Mouse (Mus musculus): ENCODE measurements around the gene Frs2.

The Frs2 gene

GRCm38 (mm10) chr10:117148361-117149003, at the start of gene Frs2:
Frs2 (minus strand) TSS chr10:117148534.
- DNase-seq (ENCODE audit: low spot score) = peak; percentile 97

DNA sequence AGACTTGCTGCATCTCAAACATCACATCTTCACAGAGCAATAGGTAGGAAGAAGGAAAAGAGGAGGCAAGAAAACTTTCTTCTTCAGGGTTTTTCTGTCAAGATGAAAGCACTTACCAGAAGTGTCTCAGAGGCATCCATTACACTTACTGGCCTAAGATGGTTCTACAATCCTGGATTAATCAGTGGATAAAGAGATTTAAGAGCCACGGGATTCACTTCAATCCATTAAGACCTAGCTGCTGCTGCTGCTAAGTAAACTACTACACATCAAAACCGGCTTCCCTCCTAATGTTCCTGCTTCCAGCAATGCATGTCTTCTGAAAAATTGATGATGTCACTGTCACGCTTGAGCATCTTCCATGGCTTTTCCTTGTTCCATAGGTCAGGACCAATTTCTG, 48.4 kb upstream of the Frs2 start:
- DNase-seq (ENCODE audit: low spot score) = no peak

DNA sequence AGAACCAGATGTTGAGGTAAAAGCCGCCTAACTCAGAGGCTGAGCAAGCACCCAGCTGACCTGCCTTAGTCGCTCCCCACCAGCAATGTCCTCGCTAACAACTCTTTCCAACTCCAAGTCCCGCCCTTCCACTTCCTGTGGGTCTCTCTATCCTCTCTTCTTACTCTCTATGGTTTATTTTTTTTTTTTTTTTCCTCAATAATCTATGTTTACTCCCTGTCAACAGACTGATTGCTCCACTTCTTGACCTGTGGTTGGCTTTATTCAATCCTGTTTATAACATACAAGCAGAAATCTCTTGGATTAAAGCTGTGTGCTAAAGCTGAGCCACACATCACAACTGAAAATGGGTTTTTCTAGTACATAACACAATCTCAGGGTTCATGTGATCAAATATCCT, 47.4 kb upstream of the Frs2 start:
- DNase-seq (ENCODE audit: low spot score) = no peak

DNA sequence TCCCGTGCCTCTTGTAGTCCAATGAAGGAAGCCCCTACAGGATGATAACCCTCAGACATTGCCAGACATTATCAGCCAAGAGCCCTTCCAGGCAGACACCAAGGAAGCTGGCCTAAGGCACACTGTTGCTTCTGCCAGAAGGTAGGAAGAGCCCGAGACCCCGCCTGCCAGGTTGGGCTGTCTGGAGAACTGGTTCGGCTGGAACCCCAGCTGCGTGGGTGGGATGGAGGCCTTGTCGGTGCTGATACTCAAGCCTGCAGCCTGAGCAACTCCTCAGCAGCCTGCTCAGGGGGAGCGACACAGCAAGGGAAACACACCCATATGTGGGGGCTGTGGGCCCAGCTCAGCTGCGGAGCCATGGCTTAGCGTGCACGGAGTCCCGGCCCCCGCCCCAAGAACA, 46.7 kb upstream of the Frs2 start:
- DNase-seq (ENCODE audit: low spot score) = peak; percentile 56

GRCm38 (mm10) chr10:117193364-117193763, 45.0 kb upstream of the Frs2 start:
- no peak for DNase-seq (ENCODE audit: low spot score)

DNA sequence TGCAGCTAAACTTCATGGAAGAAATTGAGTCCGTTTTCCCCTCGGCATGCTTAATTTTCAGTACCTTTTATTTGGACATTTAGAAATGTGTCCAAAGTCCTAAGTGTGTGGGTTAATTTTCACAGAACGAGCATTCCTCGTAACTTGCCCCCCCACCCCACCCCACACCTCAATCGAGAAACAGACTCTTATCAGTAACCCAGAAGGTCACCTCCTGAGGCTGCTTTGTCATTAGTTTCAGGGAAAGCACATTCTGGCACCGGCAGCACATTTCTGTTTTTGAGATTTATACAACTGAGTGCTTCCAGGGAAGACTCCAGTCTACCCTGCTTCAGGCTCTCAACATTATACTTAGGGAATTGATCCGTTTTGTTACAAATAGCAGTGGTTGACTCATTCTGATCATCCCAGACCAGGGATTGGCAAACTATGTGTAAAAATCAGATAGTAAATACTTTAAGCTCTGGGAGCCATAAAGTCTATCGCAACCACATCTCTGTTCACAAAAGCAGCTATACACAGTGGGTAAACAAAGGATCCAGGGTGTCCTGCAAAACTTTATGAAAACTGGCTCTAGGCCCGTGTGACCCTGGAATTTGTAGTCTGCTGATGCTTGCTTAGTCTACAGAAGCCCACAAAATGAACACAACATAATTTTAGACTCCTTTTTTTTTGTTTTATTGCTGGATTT, 37.2 kb upstream of the Frs2 start:
- no peak for DNase-seq (ENCODE audit: low spot score)

DNA sequence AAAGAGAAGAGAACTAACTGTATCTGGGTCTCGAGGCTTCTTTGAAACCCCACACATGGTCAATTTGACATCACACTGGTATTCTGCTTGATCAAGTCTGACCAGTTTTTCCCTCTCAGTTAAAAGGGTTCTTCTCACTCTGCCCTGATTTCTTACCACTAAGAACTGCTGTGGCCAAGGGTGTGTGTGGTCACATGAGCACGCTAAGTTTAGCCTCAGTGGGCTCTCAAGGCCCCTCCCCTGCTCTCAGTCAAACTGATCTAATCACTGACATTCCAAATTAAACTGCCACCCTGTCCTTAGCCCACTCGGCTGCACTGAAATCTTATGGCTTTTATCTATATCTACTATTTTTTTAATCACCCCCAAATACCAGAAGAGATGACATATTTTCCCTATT, 32.8 kb upstream of the Frs2 start:
- no peak for DNase-seq (ENCODE audit: low spot score)

DNA sequence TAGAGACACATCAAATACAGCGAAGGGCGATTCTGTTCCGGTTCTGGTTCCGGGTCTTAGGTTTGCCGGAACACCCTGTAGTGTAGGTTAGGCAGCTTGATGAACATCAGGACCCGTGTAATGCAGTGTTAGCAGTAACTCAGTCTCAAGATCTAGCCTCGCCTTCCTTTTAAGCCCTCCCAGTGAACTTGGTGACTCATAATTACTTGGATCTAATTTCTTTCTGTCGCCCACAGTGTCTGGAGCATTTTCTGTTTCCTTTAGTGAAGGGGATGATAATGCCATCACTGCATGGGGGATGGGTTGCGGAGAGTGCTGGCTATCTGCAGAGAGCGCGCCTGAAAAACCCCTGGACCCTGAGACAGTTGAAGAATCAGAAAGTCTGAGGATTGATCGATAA, 26.3 kb upstream of the Frs2 start:
- no peak for DNase-seq (ENCODE audit: low spot score)

GRCm38 (mm10) chr10:117173566-117174438, 25.5 kb upstream of the Frs2 start:
- no peak for DNase-seq (ENCODE audit: low spot score)

DNA sequence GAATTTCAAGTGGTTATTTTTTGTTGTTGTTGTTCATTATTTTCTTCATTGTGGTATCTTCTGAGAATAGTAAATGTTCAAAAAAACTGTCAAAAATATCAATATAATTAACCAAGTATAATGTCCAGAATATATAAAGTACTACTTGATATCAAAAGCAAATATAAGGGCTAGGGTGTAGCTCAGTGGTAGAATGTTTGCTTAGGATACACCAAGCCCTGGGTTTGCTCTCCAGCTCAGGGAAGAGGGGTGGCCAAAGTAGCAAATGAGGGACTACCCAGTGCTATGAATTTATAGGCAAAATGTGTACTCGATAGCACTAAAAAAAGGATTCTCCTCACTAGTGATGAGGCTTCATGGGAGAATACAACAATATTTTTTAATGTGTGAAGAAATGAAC, 24.8 kb upstream of the Frs2 start:
- DNase-seq (ENCODE audit: low spot score) = no peak

GRCm38 (mm10) chr10:117172069-117172468, 23.7 kb upstream of the Frs2 start:
- DNase-seq (ENCODE audit: low spot score) = no peak

GRCm38 (mm10) chr10:117166785-117167425, 18.6 kb upstream of the Frs2 start:
- no peak for DNase-seq (ENCODE audit: low spot score)

DNA sequence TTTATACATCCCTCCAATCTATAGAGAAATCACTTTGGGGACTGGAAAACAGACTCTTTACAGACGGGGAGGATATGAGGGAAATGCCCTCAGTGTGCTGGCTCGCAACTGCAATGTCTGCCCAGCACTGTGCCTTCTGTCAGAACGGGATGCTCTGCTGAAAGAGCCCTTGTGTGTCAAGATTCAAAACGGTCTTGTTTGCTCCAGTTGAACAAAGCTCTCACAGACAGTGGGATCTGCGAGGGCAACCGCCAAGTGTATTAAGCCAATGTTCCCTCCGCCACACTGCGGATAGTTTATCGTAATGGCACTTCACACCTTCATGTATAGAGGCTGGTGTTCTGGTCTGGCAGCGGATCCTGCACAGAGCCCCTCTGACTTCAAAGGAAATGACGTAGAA, 14.3 kb upstream of the Frs2 start:
- no peak for DNase-seq (ENCODE audit: low spot score)

- DNase-seq (ENCODE audit: low spot score) = no peak
These were observed 11.8 kb upstream of the Frs2 start for GRCm38 (mm10) chr10:117160099-117160498.

- no peak for DNase-seq (ENCODE audit: low spot score)
These were observed 3.9 kb upstream of the Frs2 start for GRCm38 (mm10) chr10:117152247-117152646.

- no peak for DNase-seq (ENCODE audit: low spot score)
These were observed 3.3 kb upstream of the Frs2 start for GRCm38 (mm10) chr10:117151676-117152075.

DNA sequence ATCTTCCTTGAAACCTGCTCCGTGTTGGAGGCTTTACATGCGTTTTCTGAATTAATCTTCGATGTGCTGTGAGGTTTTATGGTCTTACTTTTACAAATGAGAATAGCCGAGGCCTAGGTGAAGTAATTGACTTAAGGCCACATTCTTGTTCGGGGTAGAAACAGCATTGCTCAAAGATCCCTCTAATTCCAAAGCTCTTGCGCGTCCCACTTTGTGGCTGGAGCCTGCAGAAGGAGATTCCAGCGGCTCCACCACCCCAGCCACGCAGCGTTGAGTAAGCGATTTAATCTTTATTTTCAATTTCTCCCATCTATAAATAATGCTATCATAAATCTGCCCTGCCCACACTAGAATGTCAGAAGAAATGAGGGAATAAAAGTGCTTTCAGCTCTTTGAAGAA, 2.9 kb upstream of the Frs2 start:
- DNase-seq (ENCODE audit: low spot score) = no peak

- DNase-seq (ENCODE audit: low spot score) = no peak
These were observed 2.4 kb upstream of the Frs2 start for GRCm38 (mm10) chr10:117150764-117151163.

DNA sequence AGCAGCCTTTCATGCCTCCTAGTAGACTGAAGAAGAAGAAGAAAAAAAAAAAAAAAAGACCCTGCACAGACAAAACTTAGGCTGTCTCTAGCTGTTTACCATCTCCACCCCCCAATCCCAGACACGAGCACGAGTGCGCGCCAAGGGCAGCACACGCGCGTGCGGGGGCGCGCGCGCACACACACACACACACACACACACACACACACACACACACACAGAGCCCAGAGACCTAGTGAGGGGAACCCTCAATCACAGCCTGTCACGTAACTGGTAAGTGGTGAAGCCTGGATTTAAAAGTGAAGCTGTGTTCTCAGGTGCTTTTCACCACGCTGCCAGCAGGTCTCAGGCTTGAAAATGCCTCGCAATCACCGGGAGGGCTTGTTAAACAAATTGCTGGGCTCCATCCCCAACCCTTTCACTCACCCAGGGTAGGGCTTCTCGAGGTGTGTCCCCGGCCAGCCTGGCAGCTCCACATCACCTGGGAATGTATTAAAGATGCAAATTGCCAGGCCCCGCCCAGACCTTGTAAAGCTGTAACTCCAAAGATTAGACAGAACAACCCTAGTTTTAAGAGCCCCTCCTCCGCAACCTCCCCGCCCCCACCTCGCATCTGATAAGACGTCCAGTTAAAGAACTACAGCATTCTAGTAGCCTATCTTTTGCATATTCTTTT, 1.7 kb upstream of the Frs2 start:
- peak; percentile 36 for DNase-seq (ENCODE audit: low spot score)

DNA sequence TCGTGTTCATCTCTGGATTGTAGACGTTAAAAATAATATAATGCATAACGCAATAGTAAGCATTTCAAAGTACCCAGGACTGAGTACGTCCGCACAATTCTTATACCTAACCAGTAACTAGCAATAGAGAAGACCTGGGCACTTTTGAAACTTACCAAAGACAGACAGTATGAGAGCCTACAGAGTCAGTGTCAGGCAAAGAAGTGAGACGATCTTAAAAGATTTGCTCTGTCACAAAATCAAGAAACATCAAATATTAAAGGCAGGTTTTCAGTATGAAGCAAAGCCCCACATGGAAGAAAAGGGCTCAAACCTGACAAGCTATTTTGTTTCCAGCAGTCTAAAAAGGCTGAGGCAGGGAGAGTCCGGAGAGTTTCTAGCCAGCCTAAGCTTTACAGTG, 907 bp upstream of the Frs2 start:
- no peak for DNase-seq (ENCODE audit: low spot score)

DNA sequence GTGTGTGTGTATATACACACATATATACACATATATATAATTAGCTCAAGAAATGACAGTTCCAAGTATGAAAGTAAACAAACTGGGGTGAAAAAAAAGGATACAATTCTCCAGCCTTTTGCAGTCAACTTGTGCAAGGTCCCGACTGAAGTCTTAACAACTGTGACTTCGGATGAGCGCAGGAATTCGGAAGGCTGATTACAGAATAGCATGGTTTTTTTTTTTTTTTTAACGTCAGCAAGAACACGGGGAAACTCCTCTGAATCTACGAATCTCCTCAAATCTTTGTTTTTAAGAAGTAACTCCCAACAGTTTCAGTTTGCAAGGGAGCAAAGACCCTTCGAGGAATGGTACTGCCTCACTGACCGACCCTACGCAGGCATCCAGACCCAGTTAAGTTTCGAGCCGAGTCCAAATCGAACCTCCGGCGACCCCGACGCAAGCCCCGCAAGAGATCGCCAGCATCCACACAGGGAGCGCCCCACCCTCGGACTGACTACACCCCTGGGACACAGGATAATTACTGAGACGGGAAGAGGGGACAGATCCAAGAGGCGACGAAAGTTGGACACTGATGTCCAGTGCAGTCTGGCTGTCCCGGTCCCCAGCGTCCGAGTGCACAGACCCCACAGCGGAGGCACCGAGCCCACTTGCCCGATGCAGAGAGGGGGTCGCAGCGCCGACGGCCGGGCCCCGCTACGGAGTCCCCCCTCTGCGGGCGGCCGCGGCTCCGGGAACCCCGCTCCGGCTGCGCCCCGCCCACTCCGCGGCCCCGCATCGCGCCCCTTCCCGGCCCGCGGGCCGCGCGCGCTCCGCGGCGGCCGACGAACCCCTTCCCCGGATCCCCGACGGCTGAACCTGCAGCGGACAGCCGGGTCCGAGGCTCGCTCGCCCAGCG, 622 bp downstream of the Frs2 start:
- DNase-seq (ENCODE audit: low spot score) = peak; percentile 31
